Mouse (Mus musculus): ENCODE measurements around the gene Arvcf.

Gene Arvcf

DNA sequence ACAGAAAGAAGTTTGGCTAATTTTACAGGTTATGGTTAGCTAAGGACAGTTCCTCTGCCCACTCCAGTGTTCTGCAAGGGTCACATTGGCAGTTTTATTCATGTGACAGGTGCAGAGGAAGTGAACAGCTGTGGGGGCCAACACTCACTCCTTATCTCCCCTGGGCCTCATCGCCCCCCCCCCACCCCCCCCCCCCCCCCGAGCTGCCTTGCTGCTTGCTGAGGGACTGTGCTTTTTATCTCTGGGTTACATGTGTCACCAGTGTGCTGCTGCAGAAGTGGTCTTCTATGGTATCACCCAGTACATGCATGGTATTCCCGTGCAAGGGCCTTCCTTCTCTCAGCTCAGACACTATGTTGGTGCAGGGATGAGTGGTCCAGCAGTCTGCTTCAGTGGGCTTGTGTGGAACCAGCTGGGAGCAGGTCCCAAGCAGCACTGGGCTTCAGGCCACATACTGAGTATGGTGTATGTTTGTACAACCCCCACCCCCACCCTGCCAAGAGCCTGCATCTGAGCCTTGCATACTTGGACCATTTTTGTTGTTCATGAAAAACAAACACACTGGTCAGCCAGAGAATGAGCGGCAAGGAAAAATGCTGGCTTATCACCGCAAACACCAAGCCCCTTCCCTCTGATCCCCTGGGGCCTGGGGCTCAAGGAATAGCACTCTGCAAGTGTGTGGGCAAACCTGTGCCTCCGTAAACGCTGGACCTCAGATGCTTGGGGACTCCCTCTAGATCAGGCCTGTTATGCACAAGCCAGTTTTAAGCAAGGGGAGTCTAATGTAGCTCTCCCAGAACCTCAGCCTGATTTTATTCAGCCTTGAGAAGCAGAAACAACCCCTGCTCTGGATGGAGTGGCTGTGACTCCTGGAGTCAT lies 40.0 kb downstream of the Arvcf start:
- no peak for DNase-seq (ENCODE audit: low spot score in 2 of 2)

DNA sequence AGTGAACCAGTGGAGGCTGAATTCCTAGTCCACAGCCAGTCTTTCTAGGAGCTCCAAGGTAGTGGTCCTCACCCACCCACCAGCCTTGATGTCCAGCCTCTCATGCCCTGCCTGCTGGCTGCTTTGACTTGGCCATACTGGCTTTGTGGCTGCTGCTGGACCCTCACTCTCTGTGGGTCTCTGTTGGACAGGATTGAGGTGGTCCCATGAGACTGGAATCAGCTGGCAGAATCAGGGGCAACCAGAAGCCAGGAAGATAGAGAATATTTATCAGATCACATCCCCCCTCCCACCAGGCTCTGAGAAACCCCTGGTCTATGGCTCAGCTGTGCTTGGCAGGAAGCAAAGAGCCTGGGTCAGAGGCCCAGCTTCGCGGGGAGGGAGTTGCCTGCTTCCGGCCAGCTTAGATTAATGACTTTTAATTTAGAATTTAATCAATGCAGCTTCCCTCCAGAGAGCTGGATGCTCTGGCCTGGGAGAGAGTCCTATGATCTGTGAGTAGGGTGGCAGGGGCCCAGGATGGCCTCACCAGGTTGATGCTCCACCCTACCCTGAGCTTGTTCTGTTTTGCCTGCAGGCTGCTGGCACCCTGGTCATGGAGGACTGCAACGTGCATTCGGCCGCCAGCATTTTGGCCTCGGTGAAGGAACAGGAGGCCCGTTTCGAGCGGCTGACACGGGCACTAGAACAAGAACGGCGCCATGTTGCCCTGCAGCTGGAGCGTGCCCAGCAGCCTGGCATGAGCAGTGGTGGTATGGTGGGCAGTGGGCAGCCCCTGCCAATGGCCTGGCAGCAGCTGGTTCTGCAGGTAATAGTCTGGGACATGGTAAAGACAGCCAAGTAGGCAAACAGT lies 40.8 kb downstream of the Arvcf start:
- DNase-seq (ENCODE audit: low spot score in 2 of 2): peak in 1 of 2 experiments; percentile 17

DNA sequence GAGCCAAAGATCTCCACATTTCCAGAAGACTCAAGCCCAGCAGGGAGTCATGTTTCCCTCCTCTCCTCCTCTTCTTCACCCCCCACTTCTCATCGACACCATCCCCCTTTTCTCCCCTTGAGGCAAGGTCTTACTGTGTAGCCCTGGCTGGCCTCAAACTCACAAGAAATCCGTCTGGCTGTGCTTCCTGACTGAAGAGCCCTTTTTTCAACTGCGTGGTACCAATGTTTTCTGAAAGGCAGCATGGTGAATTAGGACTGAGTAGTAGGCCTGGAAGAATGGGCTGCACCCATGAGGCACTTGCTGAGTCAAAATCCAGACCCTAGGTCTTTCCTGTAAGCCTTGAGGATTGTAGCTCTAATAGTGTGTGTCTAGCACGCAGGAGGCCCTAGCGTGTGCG lies 42.4 kb downstream of the Arvcf start:
- DNase-seq (ENCODE audit: low spot score in 2 of 2): peak in 1 of 2 experiments; percentile 11

DNA sequence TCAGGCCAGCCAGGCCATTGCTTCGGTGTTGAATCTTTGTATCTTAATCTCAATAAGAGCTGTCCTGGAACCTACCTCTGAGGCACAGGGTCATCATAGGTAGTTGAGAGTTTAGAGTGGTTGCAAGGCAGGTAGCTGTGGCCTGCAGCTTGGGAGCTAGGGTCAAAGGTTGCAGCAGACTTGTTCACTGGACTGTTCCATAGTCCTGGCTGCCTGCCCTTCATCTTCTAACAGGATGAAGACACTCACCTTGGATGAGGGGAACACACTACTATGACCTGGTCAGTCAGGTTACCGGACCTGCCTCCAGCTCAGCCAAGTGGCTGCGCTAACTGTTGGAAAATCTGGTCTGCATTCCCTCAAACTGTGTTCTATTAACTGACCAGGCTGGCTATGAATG lies 43.1 kb downstream of the Arvcf start:
- peak in 1 of 2 experiments; percentile 15 for DNase-seq (ENCODE audit: low spot score in 2 of 2)

DNA sequence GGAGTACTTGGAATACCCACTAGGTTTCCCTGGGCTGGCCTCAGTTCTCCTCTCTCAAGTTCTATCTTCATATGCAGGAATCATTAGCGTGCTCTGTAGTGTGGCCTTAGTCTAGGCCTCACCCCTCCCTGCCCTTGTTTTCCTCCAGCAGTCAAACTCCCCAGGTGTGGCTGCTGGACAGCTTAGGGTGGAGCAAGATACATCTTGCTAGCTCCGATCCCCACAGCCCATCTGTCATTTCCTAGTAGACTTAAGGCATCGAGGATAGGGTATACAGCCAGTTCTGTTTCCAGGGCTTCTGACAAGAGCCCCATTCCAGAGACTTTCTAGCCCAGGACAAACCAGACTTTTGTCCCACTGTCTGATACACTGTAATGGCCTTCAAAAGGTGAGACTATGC lies 43.7 kb downstream of the Arvcf start:
- no peak for DNase-seq (ENCODE audit: low spot score in 2 of 2)

DNA sequence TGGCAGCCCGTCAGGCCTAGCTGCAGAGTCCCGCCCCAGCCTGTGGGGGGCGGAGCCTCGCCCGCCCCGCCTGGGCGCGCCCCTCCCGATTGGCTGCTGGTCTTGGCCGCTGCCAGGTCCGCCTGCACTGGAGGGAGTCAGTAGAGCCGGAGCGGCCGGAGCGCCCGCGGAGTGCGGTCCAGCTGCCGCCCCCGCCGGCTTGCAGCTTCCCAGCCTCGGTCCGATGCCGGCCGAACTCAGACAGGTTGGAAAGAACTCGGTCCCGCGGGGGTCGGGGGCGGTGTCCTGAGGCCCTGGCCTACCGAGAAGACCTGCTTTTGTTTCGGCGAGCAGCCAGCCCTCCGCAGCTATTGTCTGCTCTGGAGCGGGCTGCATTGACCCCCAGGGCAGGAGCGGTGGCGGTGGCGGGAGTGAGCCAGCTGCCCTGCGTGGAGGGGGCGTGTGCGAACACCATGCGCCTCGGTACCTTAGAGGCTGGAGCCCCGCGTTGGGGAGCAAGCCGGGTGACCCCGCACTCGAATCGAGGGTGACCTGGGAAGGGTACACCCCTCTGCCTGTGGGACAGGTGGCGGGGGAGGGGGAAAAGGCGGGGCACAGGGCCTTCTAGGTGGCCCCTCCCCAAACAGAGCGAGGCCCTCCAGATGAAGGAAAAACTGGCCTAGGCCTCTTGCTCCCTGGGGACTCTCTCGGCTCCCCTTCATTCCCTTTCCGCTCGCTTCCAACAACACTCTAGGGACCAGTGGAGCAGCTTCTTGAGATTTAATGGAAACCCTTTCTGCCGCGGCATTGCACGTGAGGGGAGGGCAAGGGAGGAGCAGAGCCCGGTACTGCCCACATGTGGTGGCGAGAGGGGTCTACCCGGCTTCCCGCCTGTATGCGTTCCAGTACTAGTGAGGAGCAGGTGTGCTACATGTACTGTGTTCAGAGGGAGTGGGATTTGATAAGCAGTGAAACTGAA lies 44.8 kb downstream of the Arvcf start:
- peak; percentile 82 to 85 for DNase-seq (ENCODE audit: low spot score in 2 of 2)

DNA sequence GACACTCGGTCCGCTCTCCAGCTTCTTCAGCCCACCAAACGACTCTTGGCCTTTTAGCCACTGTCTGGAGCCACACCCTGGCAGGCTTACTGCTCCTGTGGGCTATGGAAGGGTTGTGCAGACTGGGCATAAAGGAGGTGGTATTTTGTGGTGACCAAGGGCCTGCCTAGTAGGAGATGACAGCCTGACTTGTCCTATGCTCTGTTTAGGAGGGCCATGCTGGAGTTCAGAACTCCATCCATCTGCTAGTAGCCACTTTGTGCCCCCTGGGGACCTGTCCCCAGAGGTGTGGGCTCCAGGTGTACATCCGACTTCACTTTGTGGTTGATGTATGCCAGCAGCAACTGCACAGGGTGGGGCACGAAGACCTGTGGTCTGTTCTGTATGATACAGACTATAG lies 45.6 kb downstream of the Arvcf start:
- DNase-seq (ENCODE audit: low spot score in 2 of 2): no peak

DNA sequence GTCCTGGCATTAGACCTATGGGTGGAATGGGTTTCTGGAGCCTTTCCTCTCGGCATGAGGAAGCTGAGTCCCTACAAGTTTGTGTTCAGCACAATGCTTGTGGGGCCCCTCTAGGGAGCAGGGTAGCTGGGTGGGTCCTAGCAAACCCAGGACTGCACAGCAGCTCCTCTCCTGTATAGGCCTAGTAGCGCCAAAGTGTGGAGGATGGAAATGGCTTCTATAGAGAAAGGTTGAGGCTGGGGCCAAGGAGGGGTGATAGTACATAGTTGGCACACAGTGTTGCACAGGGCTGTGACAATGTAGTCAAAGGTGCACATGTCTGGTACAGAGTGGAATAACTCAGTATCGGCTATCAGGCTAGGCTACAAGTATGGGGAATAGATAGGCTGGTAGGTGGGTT lies 46.1 kb downstream of the Arvcf start:
- DNase-seq (ENCODE audit: low spot score in 2 of 2): no peak

DNA sequence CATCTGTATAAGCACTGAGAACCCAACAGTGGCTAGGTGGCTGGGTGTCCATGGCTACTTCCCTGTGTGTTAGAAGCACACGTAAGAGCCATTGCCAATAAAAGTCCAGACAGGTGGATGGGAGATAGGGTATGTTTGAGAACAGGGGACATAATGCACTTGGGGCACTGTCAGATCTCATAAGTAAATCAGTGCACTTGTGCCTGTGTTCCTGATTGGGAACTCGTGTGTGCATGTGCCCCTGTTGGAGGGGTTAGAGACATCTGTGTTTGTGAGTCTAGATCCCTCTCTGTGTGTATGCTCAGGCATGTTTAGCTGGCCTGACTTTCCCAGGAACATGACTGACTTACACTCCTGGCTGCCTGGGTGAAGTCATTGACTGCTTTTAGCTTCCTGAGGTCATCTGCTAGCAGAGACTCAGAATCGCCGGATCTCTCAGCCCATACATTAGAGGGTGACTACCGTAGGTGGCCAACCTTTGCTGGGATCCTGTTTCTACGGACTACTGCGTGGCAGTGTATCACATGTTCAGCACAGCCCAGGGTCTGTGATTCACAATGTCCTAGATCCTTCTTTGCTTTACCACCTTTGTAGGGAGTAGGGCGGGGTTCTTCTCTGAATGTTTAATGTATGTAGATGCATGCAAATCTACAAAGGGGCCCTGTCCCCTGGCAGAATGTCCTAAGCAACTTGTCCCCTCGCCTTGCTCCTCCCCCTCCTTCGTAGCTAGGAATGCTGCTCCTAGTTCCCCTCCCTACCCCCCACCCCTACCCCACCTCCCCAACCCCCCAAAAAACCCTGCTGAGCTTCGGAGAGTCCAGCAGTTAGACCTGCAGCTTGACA lies 47.0 kb downstream of the Arvcf start:
- no peak for DNase-seq (ENCODE audit: low spot score in 2 of 2)

DNA sequence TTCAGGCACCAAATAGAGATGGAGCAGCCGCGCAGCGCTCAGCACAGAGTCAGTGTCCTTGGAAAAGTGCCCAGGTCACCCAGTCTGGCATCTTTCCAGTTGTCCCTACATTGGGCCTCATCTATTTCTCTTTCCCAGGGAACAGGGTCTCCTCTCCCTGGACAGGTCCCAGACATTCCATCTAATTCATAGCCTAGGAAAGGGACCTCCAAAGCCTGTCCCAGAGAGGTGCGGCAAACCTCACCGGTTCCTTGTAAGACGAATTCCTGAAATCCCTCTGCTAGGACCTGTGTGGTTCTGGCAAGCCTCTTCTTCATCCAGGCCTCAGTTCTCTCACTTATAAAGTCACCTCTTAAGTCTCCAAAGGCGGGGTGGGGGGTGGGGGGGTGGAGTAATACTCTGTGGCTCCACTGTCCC lies 47.6 kb downstream of the Arvcf start:
- DNase-seq (ENCODE audit: low spot score in 2 of 2): no peak

DNA sequence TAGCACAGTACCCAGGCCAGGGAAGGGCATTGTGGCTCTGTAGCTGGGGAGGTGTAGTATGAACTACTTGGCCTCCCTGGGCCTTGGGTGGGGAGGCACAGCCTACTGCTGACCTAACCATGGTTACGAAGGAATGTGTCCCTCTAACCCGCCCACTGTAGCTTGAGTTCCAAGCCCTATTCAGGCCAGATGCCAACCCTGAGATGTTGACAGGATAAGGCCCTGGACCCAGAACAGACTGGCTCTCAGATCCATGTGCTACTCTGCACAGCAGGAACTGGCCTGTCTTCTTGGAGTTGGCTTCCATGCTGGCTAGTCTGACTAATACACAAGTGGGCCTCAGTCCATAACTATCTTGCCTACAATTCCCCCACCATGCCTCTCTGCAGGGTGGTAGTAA lies 48.2 kb downstream of the Arvcf start:
- DNase-seq (ENCODE audit: low spot score in 2 of 2): no peak

DNA sequence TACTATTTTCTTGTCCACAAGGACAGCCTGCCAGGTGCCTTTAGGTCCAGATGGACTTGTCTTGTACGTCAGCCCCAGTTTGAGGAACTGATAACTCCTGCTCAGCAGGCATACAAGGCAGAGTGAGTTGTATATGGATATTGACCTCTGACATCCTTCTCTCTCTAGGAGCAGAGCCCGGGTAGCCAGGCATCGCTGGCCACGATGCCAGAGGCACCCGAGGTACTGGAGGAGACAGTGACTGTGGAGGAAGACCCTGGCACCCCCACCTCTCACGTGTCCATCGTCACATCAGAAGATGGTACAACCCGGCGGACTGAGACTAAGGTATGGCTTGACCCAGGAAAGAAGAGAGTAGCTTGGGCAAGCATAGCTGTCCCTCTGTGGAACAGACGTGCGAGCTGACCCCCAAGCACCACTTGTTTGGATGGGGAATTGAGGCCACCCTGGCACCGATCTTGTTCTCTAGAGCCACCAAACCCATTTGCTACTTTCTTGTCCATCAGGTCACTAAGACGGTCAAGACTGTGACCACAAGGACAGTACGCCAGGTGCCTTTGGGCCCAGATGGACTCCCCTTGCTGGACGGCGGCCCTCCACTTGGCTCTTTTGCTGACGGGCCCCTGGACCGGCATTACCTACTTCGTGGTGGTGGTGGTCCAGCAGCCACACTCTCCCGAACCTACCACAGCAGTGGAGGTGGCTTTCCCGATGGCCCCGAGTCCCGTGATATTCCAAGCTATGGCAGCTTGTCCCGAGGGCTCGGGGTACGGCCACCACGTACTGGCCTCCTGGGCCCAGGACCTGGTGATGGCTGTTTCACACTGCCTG lies 49.0 kb downstream of the Arvcf start:
- no peak for DNase-seq (ENCODE audit: low spot score in 2 of 2)

DNA sequence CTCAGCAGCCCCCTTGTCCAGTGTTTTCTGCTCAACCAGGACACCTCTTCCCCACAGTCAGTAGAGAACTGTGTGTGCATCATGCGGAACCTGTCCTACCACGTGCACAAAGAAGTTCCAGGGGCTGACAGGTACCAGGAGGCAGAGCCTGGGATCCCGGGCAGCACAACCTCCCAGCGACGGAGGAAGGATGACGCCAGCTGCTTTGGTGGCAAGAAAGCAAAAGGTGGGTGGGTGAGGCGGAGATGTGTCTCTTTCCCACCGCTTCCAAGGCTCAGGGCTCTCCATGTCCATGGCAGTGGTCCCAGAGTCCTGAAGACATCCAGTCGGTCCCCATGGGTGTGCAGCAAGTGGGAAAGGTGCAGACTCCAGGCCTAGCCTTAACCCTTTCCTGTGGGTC lies 52.0 kb downstream of the Arvcf start:
- no peak for DNase-seq (ENCODE audit: low spot score in 2 of 2)

DNA sequence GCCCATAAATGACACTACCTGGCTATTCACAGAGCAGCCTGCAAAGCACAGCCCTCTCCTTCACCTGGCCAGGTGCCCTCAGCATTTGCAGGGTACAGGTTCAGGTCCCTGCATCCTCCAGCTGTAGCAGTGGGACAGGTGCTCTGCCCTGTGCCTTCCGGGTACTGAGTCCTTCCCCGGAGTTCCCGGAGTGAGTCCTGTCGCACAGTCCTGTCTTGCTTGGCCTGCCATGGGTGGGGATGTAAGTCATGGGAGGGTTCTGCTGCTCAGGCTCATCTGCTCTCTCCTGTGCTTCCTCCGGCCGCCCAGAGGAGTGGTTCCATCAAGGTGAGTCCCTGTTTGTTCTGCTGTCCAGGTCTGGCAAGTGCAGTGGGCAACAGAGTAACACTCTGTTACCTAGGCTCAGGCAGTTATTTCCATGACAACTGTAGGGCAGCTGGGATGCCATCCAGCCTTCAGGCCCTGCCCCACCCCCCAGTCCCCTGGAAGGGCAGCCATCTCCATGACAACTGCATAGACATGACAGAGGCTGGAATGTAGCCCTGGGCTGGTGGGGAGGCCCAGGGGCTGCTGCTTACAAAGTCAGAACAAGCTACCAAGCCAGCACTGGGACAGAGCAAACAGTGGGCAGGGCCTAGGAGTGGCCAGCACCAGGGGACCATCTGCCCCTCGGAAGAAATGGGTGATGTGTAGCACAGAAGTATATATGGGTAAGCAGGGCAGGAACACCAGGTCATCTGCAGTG lies 52.7 kb downstream of the Arvcf start:
- DNase-seq (ENCODE audit: low spot score in 2 of 2): no peak

DNA sequence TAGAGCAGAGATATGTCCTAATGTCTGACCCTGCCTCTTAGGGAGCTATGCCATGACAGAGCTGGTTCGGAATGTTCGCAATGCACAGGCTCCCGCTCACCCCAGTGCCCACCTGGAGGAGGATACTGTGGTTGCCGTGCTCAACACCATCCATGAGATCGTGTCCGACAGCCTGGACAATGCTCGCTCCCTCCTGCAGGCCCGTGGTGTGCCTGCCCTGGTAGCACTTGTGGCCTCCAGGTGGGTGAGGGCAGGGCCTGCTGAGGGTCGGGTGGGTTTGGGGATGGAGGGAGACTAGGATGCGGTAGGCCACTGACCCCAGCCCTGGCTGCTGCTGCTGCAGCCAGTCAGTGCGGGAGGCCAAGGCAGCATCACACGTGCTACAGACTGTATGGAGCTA lies 55.3 kb downstream of the Arvcf start:
- no peak for DNase-seq (ENCODE audit: low spot score in 2 of 2)

DNA sequence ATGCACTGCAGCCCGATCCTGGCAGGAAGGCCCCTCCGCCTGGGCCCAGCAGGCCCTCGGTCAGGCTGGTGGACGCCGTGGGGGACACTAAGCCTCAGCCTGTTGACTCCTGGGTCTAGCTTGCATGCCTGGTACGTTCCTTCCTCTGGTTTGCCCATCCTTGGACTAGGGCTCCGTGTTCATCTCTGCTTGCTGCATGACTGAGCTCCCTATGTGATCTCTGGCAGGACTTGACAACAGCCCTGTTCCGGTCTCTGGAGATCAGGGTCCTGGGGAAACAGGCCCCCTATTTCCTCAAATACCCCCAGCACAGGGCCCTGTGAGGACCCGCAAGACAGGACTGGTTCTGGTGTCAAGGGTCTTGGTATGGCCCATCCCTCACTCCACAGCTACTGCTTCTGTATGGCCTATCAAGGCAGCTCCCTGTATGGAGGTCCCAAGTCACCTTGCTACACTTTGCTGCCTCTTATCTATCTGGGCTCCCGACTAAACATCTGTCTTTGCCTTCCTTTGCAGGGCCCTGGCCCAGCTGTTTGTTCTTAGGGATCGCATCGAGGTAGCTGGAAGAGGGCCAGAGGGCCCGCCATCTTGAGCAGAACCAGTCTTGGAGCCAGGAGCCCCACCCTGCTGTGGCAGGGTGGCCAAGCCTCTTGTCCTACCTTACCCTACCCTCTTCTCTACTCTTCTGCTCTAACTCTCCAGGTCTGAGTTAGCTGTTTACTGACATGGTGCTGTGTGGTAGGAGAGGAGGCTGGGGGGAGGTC lies 57.3 kb downstream of the Arvcf start:
- DNase-seq (ENCODE audit: low spot score in 2 of 2): no peak

DNA sequence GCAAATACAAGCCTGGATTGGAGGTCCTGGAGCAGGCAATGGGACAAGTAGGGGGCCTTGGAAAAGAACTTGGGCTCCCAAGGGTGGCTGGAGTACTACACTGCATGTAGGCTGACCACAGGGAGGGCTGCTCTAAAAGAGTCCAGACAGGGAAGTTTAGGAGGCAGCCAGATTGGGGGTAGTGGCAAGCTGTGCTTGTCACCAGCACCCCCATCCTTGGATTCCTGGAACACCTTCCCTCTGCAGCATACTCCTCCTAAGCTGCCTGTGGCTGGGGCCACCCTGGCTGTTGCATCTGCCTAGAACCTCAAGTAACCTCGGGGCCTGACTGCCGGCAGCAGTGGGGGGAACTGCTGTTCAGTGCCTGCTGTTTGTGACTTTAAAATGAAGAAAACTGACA lies 57.9 kb downstream of the Arvcf start:
- no peak for DNase-seq (ENCODE audit: low spot score in 2 of 2)

DNA sequence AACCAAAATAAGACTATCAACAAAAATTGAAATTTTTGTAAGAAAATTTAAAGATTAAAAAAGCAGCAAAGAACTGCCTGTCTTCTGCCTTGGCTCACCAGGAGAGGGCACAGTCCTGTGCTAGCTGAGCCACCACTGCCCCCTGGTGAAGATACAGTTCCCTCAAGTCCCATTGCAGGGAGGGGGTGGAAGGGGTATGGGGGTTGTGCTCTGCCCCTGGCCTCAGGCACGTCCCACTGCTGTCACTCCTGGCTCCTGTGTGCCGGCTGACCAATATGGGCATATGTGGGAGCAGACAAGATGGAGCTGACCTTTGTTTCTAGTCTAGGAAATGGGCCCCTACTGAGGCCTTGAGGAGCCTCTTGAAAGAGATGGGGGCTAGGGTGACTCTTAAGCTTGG lies 58.3 kb downstream of the Arvcf start:
- no peak for DNase-seq (ENCODE audit: low spot score in 2 of 2)
